Mouse (Mus musculus): ENCODE data around the gene Vmp1. TPM values are rescaled to one million over a fixed set of nuclear protein-coding genes. Genes with fewer than 3 reads are reported as not detected.

The Vmp1 gene
- polyA plus RNA-seq, 1 experiment from 2014 or later: 151 TPM

- H3K4me2 ChIP-seq (ENCODE audit: low read depth, low read length): no peak overlapping the region
- no peaks in the 10 kb centered on the region for H3K4me1 ChIP-seq (ENCODE audit: control insufficient read depth, insufficient read depth, low read length)
- no peaks in the 10 kb centered on the region for H3K36me3 ChIP-seq (ENCODE audit: control insufficient read depth, insufficient read depth, low read length)
- no peak overlapping the region for H3K4me3 ChIP-seq (ENCODE audit: low read depth, low read length)
- H3K27me3 ChIP-seq (ENCODE audit: control insufficient read depth, insufficient read depth, low read length): no peaks in the 10 kb centered on the region
- H3K9ac ChIP-seq (replicated peaks; ENCODE audit: low read depth, low read length): no peak overlapping the region
- ATAC-seq (ENCODE audit: low read depth): no peak
- 98% methylated on average over 3 of the region's 3 CpGs for WGBS
- no peaks in the 10 kb centered on the region for H3K9me3 ChIP-seq (ENCODE audit: control insufficient read depth, low read length)
- no peak overlapping the region for H3K27ac ChIP-seq (ENCODE audit: low read depth, low read length)
Observed at GRCm38 (mm10) chr11:86604289-86604688, 79.3 kb downstream of the Vmp1 start.

- H3K4me3 ChIP-seq (ENCODE audit: low read depth, low read length): no peak overlapping the region
- no peak overlapping the region for H3K4me2 ChIP-seq (ENCODE audit: low read depth, low read length)
- WGBS: 88% methylated on average over 1 of the region's 1 CpGs
- no peaks in the 10 kb centered on the region for H3K4me1 ChIP-seq (ENCODE audit: control insufficient read depth, insufficient read depth, low read length)
- no peak overlapping the region for H3K9ac ChIP-seq (replicated peaks; ENCODE audit: low read depth, low read length)
- H3K9me3 ChIP-seq (ENCODE audit: control insufficient read depth, low read length): no peaks in the 10 kb centered on the region
- ATAC-seq (ENCODE audit: low read depth): no peak
- no peaks in the 10 kb centered on the region for H3K27me3 ChIP-seq (ENCODE audit: control insufficient read depth, insufficient read depth, low read length)
- no peaks in the 10 kb centered on the region for H3K36me3 ChIP-seq (ENCODE audit: control insufficient read depth, insufficient read depth, low read length)
- no peak overlapping the region for H3K27ac ChIP-seq (ENCODE audit: low read depth, low read length)
Observed at GRCm38 (mm10) chr11:86603719-86604118, 79.9 kb downstream of the Vmp1 start.

DNA sequence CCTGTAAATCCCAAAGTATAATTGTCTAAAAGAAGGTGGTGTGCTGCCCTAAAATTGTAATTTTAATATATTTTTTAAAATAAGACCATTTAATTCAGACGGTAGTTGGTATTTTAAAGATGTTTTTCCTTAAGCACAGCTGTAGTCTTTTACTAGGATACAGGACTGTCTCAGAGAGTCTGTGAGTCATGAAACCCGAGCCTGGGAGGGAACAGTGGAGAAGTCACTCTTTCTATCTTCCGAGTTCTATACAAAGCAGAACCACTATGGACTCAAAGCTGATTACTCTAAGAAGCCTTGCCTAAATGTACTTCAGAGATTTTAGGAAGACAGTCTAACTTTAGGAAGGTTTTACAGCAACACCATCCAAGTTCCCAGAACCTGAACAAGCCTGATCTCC, 81.5 kb downstream of the Vmp1 start:
- H3K4me1 ChIP-seq (ENCODE audit: control insufficient read depth, insufficient read depth, low read length): no peaks in the 10 kb centered on the region
- H3K27me3 ChIP-seq (ENCODE audit: control insufficient read depth, insufficient read depth, low read length): no peaks in the 10 kb centered on the region
- no peak overlapping the region for H3K9ac ChIP-seq (replicated peaks; ENCODE audit: low read depth, low read length)
- no peaks in the 10 kb centered on the region for H3K36me3 ChIP-seq (ENCODE audit: control insufficient read depth, insufficient read depth, low read length)
- H3K27ac ChIP-seq (ENCODE audit: low read depth, low read length): no peak overlapping the region
- H3K9me3 ChIP-seq (ENCODE audit: control insufficient read depth, low read length): no peaks in the 10 kb centered on the region
- H3K4me2 ChIP-seq (ENCODE audit: low read depth, low read length): no peak overlapping the region
- ATAC-seq (ENCODE audit: low read depth): no peak
- H3K4me3 ChIP-seq (ENCODE audit: low read depth, low read length): no peak overlapping the region
- WGBS: 67% methylated on average over 3 of the region's 3 CpGs

- H3K4me1 ChIP-seq (ENCODE audit: control insufficient read depth, insufficient read depth, low read length): no peaks in the 10 kb centered on the region
- H3K4me2 ChIP-seq (ENCODE audit: low read depth, low read length): no peak overlapping the region
- no peaks in the 10 kb centered on the region for H3K9me3 ChIP-seq (ENCODE audit: control insufficient read depth, low read length)
- no peaks in the 10 kb centered on the region for H3K36me3 ChIP-seq (ENCODE audit: control insufficient read depth, insufficient read depth, low read length)
- no peak overlapping the region for H3K4me3 ChIP-seq (ENCODE audit: low read depth, low read length)
- no peaks in the 10 kb centered on the region for H3K27me3 ChIP-seq (ENCODE audit: control insufficient read depth, insufficient read depth, low read length)
- no peak overlapping the region for H3K9ac ChIP-seq (replicated peaks; ENCODE audit: low read depth, low read length)
- no peak for ATAC-seq (ENCODE audit: low read depth)
- 99% methylated on average over 7 of the region's 7 CpGs for WGBS
- no peak overlapping the region for H3K27ac ChIP-seq (ENCODE audit: low read depth, low read length)
Observed at GRCm38 (mm10) chr11:86600209-86600557, 83.5 kb downstream of the Vmp1 start.

- WGBS: 85% methylated on average over 4 of the region's 4 CpGs
- H3K4me2 ChIP-seq (ENCODE audit: low read depth, low read length): no peak overlapping the region
- ATAC-seq (ENCODE audit: low read depth): no peak
Observed at GRCm38 (mm10) chr11:86599378-86600208, 84.0 kb downstream of the Vmp1 start.

GRCm38 (mm10) chr11:86598572-86598971, 85.1 kb downstream of the Vmp1 start:
- Histone ChIP-seq H3K9ac (replicated peaks; ENCODE audit: low read depth, low read length) (no peak overlapping the region), H3K27ac (ENCODE audit: low read depth, low read length) (no peak overlapping the region), H3K4me1 (ENCODE audit: control insufficient read depth, insufficient read depth, low read length) (no peaks in the 10 kb centered on the region), H3K4me3 (ENCODE audit: low read depth, low read length) (no peak overlapping the region), H3K36me3 (ENCODE audit: control insufficient read depth, insufficient read depth, low read length) (no peaks in the 10 kb centered on the region), H3K27me3 (ENCODE audit: control insufficient read depth, insufficient read depth, low read length) (no peaks in the 10 kb centered on the region), H3K4me2 (ENCODE audit: low read depth, low read length) (no peak overlapping the region), H3K9me3 (ENCODE audit: control insufficient read depth, low read length) (no peaks in the 10 kb centered on the region)
- 96% methylated on average over 1 of the region's 1 CpGs for WGBS
- no peak for ATAC-seq (ENCODE audit: low read depth)

More at GRCm38 (mm10) chr11:86599378-86600208, 84.0 kb downstream of the Vmp1 start:
- no peaks in the 10 kb centered on the region for H3K9me3 ChIP-seq (ENCODE audit: control insufficient read depth, low read length)
- H3K4me3 ChIP-seq (ENCODE audit: low read depth, low read length): no peak overlapping the region
- H3K27me3 ChIP-seq (ENCODE audit: control insufficient read depth, insufficient read depth, low read length): no peaks in the 10 kb centered on the region
- no peak overlapping the region for H3K27ac ChIP-seq (ENCODE audit: low read depth, low read length)
- no peak overlapping the region for H3K9ac ChIP-seq (replicated peaks; ENCODE audit: low read depth, low read length)
- H3K36me3 ChIP-seq (ENCODE audit: control insufficient read depth, insufficient read depth, low read length): no peaks in the 10 kb centered on the region
- no peaks in the 10 kb centered on the region for H3K4me1 ChIP-seq (ENCODE audit: control insufficient read depth, insufficient read depth, low read length)

GRCm38 (mm10) chr11:86598154-86598553, 85.5 kb downstream of the Vmp1 start:
- no peak overlapping the region for H3K4me3 ChIP-seq (ENCODE audit: low read depth, low read length)
- H3K27ac ChIP-seq (ENCODE audit: low read depth, low read length): no peak overlapping the region
- H3K27me3 ChIP-seq (ENCODE audit: control insufficient read depth, insufficient read depth, low read length): no peaks in the 10 kb centered on the region
- H3K4me1 ChIP-seq (ENCODE audit: control insufficient read depth, insufficient read depth, low read length): 0 out of 2 replicates have a peak, but pooled peaks cover 2% of the 10 kb centered on the region
- no peaks in the 10 kb centered on the region for H3K36me3 ChIP-seq (ENCODE audit: control insufficient read depth, insufficient read depth, low read length)
- no peak for ATAC-seq (ENCODE audit: low read depth)
- H3K9me3 ChIP-seq (ENCODE audit: control insufficient read depth, low read length): no peaks in the 10 kb centered on the region
- 92% methylated on average over 5 of the region's 5 CpGs for WGBS
- no peak overlapping the region for H3K9ac ChIP-seq (replicated peaks; ENCODE audit: low read depth, low read length)
- H3K4me2 ChIP-seq (ENCODE audit: low read depth, low read length): no peak overlapping the region

DNA sequence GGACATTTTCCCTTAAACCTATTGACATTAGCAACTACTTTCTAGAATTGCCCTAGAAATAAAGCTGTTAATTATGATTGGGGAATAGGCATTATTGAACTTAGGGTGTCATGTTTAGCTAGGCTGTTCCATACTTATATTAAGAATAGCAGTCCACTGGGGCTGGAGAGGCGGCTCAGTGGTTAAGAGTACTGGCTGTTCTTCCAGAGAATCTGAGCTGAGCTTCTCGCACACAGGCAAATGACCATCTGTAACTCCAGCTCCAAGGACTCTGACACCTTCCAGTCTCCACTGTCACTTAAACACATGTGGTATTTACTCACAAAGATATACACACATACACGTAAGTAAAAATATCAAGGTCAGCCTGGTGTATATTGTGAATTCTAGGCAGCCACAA, 86.7 kb downstream of the Vmp1 start:
- no peak overlapping the region for H3K4me2 ChIP-seq (ENCODE audit: low read depth, low read length)
- H3K9me3 ChIP-seq (ENCODE audit: control insufficient read depth, low read length): no peaks in the 10 kb centered on the region
- 96% methylated on average over 3 of the region's 3 CpGs for WGBS
- H3K36me3 ChIP-seq (ENCODE audit: control insufficient read depth, insufficient read depth, low read length): no peaks in the 10 kb centered on the region
- no peak for ATAC-seq (ENCODE audit: low read depth)
- no peak overlapping the region for H3K4me3 ChIP-seq (ENCODE audit: low read depth, low read length)
- H3K27me3 ChIP-seq (ENCODE audit: control insufficient read depth, insufficient read depth, low read length): no peaks in the 10 kb centered on the region
- H3K4me1 ChIP-seq (ENCODE audit: control insufficient read depth, insufficient read depth, low read length): 0 out of 2 replicates have a peak, but pooled peaks cover 4% of the 10 kb centered on the region
- H3K27ac ChIP-seq (ENCODE audit: low read depth, low read length): no peak overlapping the region
- no peak overlapping the region for H3K9ac ChIP-seq (replicated peaks; ENCODE audit: low read depth, low read length)

GRCm38 (mm10) chr11:86596187-86596960, 87.3 kb downstream of the Vmp1 start:
- Histone ChIP-seq H3K4me3 (ENCODE audit: low read depth, low read length) (no peak overlapping the region), H3K9ac (replicated peaks; ENCODE audit: low read depth, low read length) (no peak overlapping the region), H3K4me2 (ENCODE audit: low read depth, low read length) (no peak overlapping the region), H3K9me3 (ENCODE audit: control insufficient read depth, low read length) (no peaks in the 10 kb centered on the region), H3K4me1 (ENCODE audit: control insufficient read depth, insufficient read depth, low read length) (0 out of 2 replicates have a peak, but pooled peaks cover 4% of the 10 kb centered on the region), H3K36me3 (ENCODE audit: control insufficient read depth, insufficient read depth, low read length) (no peaks in the 10 kb centered on the region), H3K27ac (ENCODE audit: low read depth, low read length) (no peak overlapping the region), H3K27me3 (ENCODE audit: control insufficient read depth, insufficient read depth, low read length) (no peaks in the 10 kb centered on the region)
- no peak for ATAC-seq (ENCODE audit: low read depth)
- 82% methylated on average over 7 of the region's 7 CpGs for WGBS
